Mouse (Mus musculus): ENCODE measurements around the gene Chmp6.

DNA sequence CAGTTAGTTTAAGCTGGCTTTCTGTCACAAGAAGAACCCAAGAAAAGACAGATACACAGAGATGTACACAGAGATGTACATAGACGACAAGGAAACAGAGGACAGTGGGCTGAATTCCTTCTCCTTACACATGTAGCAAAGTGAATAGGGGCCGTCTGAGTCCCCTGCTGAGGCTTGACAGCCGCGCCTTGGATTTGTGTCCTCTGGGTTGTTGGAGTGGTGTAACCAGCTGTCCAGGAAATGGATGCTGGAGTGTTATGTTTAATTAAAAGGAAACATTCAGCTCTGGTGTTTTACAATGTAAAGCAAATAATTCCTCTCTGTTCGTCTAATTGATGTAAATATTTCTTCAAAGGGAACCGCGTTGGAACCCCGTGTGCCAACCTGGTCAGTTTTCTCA lies 28.6 kb downstream of the Chmp6 start:
- no peak for TF ChIP-seq CTCF (conservative IDR thresholded peaks at IDR 0.05 in 1 of 2, IDR thresholded peaks at IDR 0.05 in 1 of 2; ENCODE audit: low read depth in 2 of 2, low read length in 2 of 2)
- no peak for TF ChIP-seq MAFK (IDR thresholded peaks at IDR 0.05; ENCODE audit: insufficient replicate concordance, low read length)
- no peak for TF ChIP-seq CHD1 (IDR thresholded peaks at IDR 0.05; ENCODE audit: low read depth, low read length)
- no peak for TF ChIP-seq ZNF384 (IDR thresholded peaks at IDR 0.05; ENCODE audit: low read depth, low read length)
- no peak for TF ChIP-seq ETS1 (conservative IDR thresholded peaks at IDR 0.05; ENCODE audit: low read depth, low read length)
- no peak for TF ChIP-seq ZKSCAN1 (IDR thresholded peaks at IDR 0.05; ENCODE audit: borderline replicate concordance, low read depth, low read length)
